Mouse (Mus musculus) A20 (cell line): ENCODE data around the gene Rcor1.
"Not testable (repeated sequence)": the region's sequence is repeated elsewhere in the genome, so short reads cannot be mapped to it uniquely, and the experiment has no call there.

Experiments used
- DNase-seq: peaks from one replicate; pipeline ENCODE4 v3.0.0-alpha.2; 2011; ENCODE audit warnings: low read depth, low spot score

Rcor1 gene

GRCm38 (mm10) chr12:111067816-111068215 is 28.7 kb downstream of the Rcor1 start:
- no peak for DNase-seq

DNA sequence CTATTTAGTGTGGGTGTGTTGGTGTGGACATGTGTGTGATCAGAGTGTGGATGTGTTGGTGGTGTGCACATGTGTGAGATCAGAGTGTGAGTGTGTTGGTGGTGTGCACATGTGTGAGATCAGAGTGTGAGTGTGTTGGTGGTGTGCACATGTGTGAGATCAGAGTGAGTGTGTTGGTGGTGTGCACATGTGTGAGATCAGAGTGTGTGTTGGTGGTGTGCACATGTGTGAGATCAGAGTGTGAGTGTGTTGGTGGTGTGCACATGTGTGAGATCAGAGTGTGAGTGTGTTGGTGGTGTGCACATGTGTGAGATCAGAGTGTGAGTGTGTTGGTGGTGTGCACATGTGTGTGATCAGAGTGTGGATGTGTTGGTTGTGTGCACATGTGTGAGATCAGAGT is 30.1 kb downstream of the Rcor1 start:
- DNase-seq = not testable (repeated sequence)

- DNase-seq = no peak
Observed at GRCm38 (mm10) chr12:111071009-111071408, 31.9 kb downstream of the Rcor1 start.

DNA sequence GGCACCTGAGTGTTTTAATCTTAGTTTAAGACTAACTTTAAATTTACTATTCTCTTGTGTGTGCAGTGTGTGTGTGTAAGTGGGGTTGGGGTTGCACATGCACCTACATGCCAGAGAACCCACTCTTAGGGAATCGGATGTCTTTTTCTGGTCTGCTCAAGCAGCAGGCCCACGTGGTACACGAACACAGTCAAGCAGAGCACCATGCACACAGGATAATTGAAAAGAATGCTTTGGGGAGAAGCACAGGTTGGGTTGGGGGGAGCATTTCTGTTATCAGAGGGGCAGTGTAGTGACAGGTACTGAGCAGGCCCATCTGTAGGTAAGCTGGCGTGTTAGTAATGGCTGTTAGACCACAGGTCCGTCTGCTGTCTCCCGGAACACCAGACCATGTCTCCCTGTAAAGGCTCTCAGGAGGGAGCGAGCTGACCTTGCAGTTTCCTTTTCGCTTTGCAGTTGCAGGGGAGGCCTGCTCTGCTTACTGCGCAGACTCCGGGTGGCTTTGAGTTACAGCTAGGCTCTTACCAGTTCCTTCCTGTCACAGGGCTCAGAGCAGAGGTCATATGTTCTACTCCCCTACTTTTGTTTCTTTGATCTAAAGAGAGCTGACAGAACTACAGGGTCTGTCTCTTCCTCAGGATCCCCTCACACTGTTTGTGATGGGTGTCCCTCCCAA is 32.5 kb downstream of the Rcor1 start:
- DNase-seq = no peak

GRCm38 (mm10) chr12:111076385-111076965 is 37.3 kb downstream of the Rcor1 start:
- no peak for DNase-seq

DNA sequence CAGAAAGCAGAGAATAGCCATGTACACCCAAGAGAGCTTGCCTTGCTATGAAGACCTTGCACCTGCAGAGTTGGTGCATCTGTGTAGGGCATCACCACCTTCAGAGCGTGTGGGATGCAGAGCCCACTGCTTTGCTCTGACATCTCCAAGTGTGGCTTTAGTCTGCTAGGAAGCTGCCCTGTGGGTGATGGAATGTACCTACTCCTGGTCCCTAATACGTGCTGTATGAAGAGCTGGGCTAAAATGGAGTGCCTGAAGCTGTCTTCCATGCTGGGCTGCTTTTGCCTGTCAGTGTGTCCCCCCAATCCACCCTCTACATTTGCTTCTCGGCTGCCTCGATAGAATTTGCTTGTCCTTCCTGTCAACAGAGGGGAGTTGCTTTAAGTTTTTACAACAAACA is 46.4 kb downstream of the Rcor1 start:
- DNase-seq = no peak

- DNase-seq = peak; percentile 10
Observed at GRCm38 (mm10) chr12:111087066-111087465, 47.9 kb downstream of the Rcor1 start.

DNA sequence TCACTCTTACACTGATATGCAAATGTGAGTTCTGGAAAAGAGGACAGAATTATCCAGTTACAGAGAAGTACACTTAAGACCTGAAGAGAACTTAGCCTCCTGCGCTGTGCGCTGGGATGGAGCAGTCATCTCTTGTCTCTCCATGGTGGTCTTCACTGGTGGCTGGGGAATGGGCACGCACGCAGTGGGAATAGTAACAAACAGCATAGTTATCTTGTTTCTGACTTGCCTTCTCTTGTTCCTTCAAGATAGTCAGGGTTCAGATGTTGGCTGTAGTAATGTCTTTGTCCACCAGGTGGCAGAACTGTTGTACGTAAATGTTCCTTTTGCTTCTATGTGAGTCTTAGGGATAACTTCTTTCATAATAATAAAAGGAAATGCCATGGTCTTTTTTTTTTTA is 49.0 kb downstream of the Rcor1 start:
- DNase-seq = peak; percentile 77

DNA sequence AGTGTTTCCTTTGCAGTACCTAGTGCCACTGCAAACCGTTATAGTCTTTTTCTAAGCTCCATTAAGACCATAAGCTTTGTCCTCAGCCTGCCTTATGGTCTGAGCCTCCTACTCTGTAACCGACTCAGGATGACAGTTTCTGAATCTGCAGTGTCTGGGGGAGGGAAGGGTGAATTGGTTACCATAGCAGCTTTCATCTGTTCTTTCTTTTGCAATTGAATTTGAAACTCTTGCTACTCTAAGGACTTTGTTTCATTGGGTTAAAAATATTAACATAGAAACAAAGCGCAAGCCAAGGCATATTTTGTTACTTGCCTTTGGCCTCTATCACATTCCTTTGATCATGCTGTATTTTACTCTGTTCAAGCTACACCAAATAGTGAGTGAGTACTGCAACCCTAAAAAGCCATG is 49.6 kb downstream of the Rcor1 start:
- no peak for DNase-seq

- DNase-seq = no peak
Observed at GRCm38 (mm10) chr12:111089145-111089544, 50.0 kb downstream of the Rcor1 start.

DNA sequence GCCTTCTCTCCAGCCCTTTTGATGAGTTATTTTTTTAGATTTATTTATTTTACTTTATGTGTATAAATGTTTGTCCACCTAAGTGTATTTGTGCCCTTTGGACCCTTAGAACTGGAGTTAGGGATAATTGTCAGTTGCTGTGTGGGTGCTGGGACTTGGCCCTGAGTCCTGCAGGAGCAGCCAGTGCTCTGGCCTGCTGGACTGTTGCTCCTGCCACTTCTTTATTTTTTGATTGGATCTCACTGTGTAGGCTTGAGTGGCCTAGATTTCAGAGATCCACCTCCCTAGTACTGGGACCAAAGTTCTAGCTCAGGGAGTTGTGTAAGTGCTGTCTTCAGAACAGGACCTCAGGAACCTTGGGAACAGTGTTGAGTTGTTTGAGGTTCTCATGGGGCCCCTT is 51.6 kb downstream of the Rcor1 start:
- DNase-seq = no peak

- no peak for DNase-seq
Observed at GRCm38 (mm10) chr12:111091981-111092380, 52.8 kb downstream of the Rcor1 start.

DNA sequence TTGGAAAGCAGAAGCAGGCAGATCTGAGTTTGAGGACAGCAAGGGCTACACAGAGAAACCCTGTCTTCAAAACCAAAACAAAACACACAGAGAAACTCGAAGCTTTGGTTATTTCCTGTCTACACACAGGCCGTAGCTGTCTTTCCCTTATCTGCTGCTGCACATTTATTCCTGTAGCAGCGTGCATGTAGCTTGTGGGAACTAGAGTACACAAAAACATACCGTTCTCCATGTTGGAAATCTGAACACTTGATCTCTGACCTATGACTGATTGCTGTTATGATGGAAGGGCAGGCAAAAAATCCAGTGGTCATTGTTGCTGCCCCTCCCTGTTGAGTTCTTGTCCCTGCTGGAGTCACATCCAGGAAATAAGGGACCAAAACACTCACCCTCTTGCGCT is 54.9 kb downstream of the Rcor1 start:
- no peak for DNase-seq

GRCm38 (mm10) chr12:111095086-111095485 is 55.9 kb downstream of the Rcor1 start:
- DNase-seq = no peak

GRCm38 (mm10) chr12:111096249-111096648 is 57.1 kb downstream of the Rcor1 start:
- no peak for DNase-seq

- DNase-seq = no peak
Observed at GRCm38 (mm10) chr12:111097036-111097435, 57.9 kb downstream of the Rcor1 start.

GRCm38 (mm10) chr12:111111176-111111575 is 72.0 kb downstream of the Rcor1 start:
- DNase-seq = no peak

- DNase-seq = no peak
Observed at GRCm38 (mm10) chr12:111114593-111114992, 75.4 kb downstream of the Rcor1 start.

- DNase-seq = no peak
Observed at GRCm38 (mm10) chr12:111119506-111120085, 80.4 kb downstream of the Rcor1 start.

DNA sequence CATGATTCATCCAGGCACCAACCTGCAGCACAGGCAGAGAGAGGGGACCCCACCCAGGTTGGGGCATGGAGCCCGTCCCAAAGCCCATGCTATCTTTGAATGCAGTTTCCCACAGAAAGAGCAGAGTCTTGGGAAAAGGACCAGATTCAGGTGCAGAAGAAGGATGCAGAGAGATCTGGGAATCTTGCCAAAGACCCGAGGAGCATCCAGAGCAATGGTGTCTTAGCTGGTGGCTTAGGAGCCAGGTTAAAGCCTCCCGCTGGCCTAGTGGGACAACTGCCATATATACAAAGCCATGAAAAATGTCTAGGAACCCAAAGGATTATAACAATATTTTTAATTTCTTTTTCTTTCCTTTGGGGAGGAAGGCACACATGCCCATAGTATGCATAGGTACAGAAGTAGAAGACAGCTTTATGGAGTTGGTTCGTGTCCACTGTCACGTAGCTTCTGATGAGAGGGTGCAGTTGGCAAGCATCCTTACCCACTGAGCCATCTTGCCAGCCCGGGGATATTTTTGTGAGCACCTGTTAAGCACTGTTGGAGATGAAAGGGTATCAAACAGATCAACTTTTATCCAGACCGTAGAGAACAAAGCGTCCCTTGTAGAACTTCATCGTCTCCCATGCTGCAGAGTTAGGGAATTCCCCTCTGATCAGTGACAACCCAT is 82.0 kb downstream of the Rcor1 start:
- no peak for DNase-seq

DNA sequence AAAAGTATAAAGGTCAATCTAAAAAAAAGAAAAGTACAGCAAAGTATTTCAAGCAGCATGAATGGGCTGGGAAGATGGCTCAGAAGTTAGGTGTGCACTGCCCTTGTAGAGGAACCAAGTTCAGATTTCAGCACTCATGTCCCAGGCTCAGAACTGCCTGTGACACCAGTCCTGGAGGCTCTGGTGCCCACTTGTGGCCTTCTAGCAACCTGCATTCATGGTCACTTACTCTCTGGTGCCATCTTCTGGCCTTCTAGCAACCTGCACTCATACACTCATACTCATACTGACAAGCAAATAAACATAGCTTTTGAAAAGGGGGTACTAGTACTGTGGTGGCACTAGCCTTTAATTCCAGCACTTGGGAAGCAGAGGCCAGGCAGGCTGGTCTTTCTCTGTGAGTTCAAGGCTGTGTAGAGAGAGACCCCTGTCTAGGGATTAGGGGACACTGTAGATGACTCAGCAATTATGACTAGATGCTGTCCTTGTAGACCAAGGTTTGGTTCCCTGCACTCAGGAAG is 83.2 kb downstream of the Rcor1 start:
- peak; percentile 74 for DNase-seq

- DNase-seq = no peak
Observed at GRCm38 (mm10) chr12:111124601-111125260, 85.6 kb downstream of the Rcor1 start.
